Mouse (Mus musculus) intestine, postnatal 0 days (tissue): ENCODE measurements around the gene Kank1. TPM values are rescaled to one million over a fixed set of nuclear protein-coding genes. Genes with fewer than 3 reads are reported as not detected.

Source experiments
- ATAC-seq: fragments of 200-750 bp; cut with Nextera tagmentation; 2 replicates; pipeline ENCODE4 v1.8.0; 2017; ENCODE audit warnings: mild to moderate bottlenecking, moderate TSS enrichment, moderate library complexity
- H3K27ac ChIP-seq: fragments of 300-500 bp; sonication (generic); 2 replicates; pipeline ENCODE4 v1.5.1; 2014; ENCODE audit warnings: mild to moderate bottlenecking, low read depth, low read length, moderate library complexity
- H3K27me3 ChIP-seq: fragments of 300-500 bp; sonication (generic); replicated peaks from 2 replicates; pipeline ENCODE4 v1.6.1; 2014; ENCODE audit warnings: low read length, mixed read lengths; ENCODE audit not compliant: control insufficient read depth, insufficient read depth
- H3K36me3 ChIP-seq: fragments of 300-500 bp; sonication (generic); 2 replicates; pipeline ENCODE4 v1.6.1; 2014; ENCODE audit warnings: mild to moderate bottlenecking, moderate library complexity; ENCODE audit not compliant: control insufficient read depth, insufficient read depth
- H3K4me1 ChIP-seq: fragments of 300-500 bp; sonication (generic); replicated peaks from 2 replicates; pipeline ENCODE4 v1.6.1; 2014; ENCODE audit warnings: antibody characterized with exemption, low read length, mixed read lengths; ENCODE audit not compliant: control insufficient read depth, insufficient read depth
- H3K4me2 ChIP-seq: fragments of 300-500 bp; sonication (generic); replicated peaks from 2 replicates; pipeline ENCODE4 v1.6.1; 2014; ENCODE audit warnings: low read depth, mild to moderate bottlenecking, moderate library complexity
- H3K4me3 ChIP-seq: fragments of 300-500 bp; sonication (generic); 2 replicates; pipeline ENCODE4 v1.5.1; 2014; ENCODE audit warnings: low read depth, low read length
- H3K9ac ChIP-seq: fragments of 300-500 bp; sonication (generic); 2 replicates; pipeline ENCODE4 v1.6.1; 2014; ENCODE audit warnings: mild to moderate bottlenecking, low read depth, low read length
- H3K9me3 ChIP-seq: fragments of 300-500 bp; sonication (generic); 2 replicates; pipeline ENCODE4 v1.6.1; 2016; ENCODE audit warnings: mixed run types; ENCODE audit not compliant: control insufficient read depth
- CTCF ChIP-seq: sonication (generic); IDR thresholded peaks from 2 replicates; pipeline ENCODE4 v1.5.1; 2016; ENCODE audit warnings: low read depth, mild to moderate bottlenecking, control low read depth, antibody characterized with exemption, moderate library complexity
- WGBS: fragments of 180-500 bp; shearing (Covaris S2); extraction: QIAGEN DNeasy Blood & Tissue Kit; methylation state at CpG from one replicate; pipeline ENCODE4 v1.1.7; 2014; 5-methylcytosine and 5-hydroxymethylcytosine counted together
- polyA plus RNA-seq: library from polyadenylated mRNA; unstranded; fragments of >200 nt; fragmentation: Nextera tagmentation; extraction: Ambion mirVana; gene quantifications from 2 replicates; pipeline ENCODE4 v1.2.1, GENCODE M21; 2015

The Kank1 gene
- polyA plus RNA-seq, 1 experiment from 2014 or later = 6.0 TPM

DNA sequence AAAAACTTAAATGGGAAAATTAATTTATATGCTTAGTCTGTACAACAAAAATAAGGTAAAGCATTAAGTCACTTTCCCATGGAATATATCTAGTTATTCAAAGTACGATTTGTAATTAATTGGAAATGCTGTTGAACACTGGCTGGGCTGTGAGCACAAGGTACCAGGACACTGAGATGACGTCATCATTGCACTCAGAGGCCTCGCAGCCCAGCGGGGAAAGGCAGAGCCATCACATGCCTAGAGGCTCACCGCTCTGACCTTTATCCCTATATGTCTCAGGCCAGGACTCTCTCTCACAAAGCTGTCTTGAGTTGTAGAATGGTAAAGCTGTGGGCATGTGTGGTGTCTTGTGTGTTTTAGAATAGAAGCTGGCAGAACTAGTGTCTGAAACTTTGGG, 128.9 kb downstream of the Kank1 start:
- peak; percentile 68; the same call in 1 of the 2 replicates for ATAC-seq
- Histone ChIP-seq H3K9ac (no peak overlapping the region), H3K36me3 (no peaks in the 10 kb centered on the region), H3K4me1 (no peaks in the 10 kb centered on the region), H3K27ac (no peak overlapping the region), H3K27me3 (no peaks in the 10 kb centered on the region), H3K4me2 (no peak overlapping the region; the same call in 1 of the 2 replicates), H3K4me3 (no peak overlapping the region), H3K9me3 (no peaks in the 10 kb centered on the region)
- WGBS = 44% methylated on average over 5 of the region's 5 CpGs
- no peak for TF ChIP-seq CTCF

DNA sequence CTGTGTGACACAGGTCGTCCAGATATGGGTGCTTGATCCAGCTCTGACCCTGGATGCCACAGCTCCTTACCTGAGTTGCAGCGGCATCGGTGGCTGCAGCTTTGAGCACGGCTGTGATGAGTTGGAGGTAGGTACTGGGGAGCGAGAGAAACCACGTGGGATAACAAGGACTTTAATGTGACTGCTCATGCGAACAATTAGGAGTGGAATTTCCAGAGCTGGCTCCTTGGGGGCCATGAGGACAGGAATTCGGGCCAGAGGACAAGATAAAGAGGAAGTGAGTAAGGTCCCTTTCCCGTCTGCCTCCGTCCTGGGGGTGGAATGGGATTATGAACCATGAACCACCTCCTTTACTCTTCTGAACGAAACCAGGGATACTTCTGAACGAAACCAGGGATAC, 129.8 kb downstream of the Kank1 start:
- H3K9ac ChIP-seq = no peak overlapping the region
- no peak overlapping the region for H3K27ac ChIP-seq
- H3K4me2 ChIP-seq = no peak overlapping the region
- TF ChIP-seq CTCF = no peak
- no peak overlapping the region for H3K4me3 ChIP-seq
- WGBS = 84% methylated on average over 12 of the region's 12 CpGs
- no peaks in the 10 kb centered on the region for H3K36me3 ChIP-seq
- ATAC-seq = no peak
- no peaks in the 10 kb centered on the region for H3K9me3 ChIP-seq
- no peaks in the 10 kb centered on the region for H3K4me1 ChIP-seq
- no peaks in the 10 kb centered on the region for H3K27me3 ChIP-seq

DNA sequence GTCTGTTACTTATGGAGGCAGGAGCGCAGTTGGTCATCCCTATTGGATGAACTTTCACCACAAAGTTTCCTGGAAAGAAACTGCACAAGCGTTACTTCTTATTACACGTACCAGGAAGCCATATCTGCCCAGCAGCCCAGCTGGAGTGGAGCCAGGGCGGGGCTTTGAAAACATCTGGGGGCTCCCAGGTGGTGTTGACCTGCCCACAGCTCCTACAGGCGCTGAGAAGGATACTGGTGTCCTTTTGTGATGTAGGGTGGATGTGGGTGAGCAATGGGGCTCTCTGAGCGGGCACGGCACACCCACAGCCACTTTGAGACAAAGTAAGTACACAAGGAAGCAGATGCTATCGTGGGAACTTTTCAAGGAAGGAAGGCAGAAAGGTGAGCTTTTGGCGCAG, 133.7 kb downstream of the Kank1 start:
- Histone ChIP-seq H3K27ac (no peak overlapping the region), H3K4me3 (no peak overlapping the region), H3K9ac (no peak overlapping the region), H3K4me1 (no peaks in the 10 kb centered on the region), H3K4me2 (no peak overlapping the region), H3K9me3 (no peaks in the 10 kb centered on the region), H3K27me3 (no peaks in the 10 kb centered on the region), H3K36me3 (no peaks in the 10 kb centered on the region)
- ATAC-seq = no peak
- WGBS = 67% methylated on average over 9 of the region's 9 CpGs
- TF ChIP-seq CTCF = no peak

DNA sequence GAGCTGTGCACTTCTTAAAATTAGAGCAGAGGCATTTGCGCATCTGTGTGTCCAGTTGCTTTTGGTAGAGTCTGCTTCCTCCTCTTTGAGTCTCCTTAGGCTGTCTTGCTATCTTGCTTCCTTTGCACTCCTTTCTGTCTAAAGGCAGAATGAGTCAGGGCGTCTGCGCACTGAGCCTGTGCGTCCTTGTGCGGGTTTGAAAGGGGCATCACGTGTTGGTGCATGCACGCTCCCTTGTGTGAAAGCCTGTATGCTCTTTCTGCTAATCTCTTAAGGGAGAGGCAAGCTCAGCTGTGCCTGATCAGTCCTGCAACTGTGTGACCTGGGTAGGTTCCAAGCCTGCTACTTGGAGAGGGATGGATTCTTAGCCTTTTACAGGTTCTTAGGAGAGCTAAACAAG, 136.0 kb downstream of the Kank1 start:
- TF ChIP-seq CTCF = no peak
- WGBS = 78% methylated on average over 7 of the region's 7 CpGs
- H3K27me3 ChIP-seq = no peaks in the 10 kb centered on the region
- no peak overlapping the region for H3K9ac ChIP-seq
- no peaks in the 10 kb centered on the region for H3K4me1 ChIP-seq
- no peak for ATAC-seq
- H3K36me3 ChIP-seq = no peaks in the 10 kb centered on the region
- no peak overlapping the region for H3K27ac ChIP-seq
- no peaks in the 10 kb centered on the region for H3K9me3 ChIP-seq
- no peak overlapping the region for H3K4me3 ChIP-seq
- H3K4me2 ChIP-seq = no peak overlapping the region

DNA sequence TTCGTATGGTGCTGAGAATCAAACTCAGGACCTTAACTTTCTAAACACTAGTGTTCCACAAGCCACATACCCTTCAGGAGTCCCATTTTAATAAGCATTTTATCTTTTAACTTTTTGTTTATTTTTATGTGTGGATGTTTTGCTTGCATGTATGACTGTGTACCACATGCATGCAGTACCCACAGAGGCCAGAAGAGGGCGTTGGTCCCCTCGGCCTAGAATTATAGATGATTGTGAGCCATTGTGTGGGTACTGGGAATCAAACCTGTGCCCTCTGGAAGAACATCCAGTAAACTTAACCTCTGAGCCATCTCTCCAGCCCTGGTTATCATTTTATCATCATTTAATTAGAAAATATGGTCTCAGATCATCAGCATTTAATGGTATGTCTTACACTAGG, 136.8 kb downstream of the Kank1 start:
- ATAC-seq = no peak
- no peak overlapping the region for H3K4me3 ChIP-seq
- H3K9ac ChIP-seq = no peak overlapping the region
- no peaks in the 10 kb centered on the region for H3K36me3 ChIP-seq
- WGBS = 65% methylated on average over 3 of the region's 3 CpGs
- no peak overlapping the region for H3K27ac ChIP-seq
- H3K27me3 ChIP-seq = no peaks in the 10 kb centered on the region
- peak; percentile 60 for TF ChIP-seq CTCF
- no peak overlapping the region for H3K4me2 ChIP-seq
- H3K4me1 ChIP-seq = no peaks in the 10 kb centered on the region
- H3K9me3 ChIP-seq = no peaks in the 10 kb centered on the region

DNA sequence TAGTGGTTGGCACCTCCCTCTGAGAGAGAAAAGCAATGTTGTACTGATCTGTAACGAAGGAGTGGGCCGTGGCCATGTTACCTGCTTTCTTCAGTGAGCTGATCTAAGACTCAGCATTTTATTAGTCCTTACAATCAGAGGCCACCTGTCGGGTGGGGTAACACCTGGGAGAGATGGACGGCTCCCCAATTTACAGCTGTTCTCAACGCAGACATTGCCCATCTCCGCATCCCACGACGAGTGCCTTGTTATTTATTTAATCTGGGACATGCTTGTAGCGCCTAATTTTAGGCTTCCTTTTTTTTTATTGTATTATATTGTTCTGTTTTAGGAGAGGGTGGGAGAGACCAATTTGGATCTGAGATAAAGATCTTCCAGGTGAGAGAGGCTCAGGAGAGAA, 137.4 kb downstream of the Kank1 start:
- Histone ChIP-seq H3K36me3 (no peaks in the 10 kb centered on the region), H3K4me2 (no peak overlapping the region), H3K27me3 (no peaks in the 10 kb centered on the region), H3K4me1 (no peaks in the 10 kb centered on the region), H3K9ac (no peak overlapping the region), H3K9me3 (no peaks in the 10 kb centered on the region), H3K27ac (no peak overlapping the region), H3K4me3 (no peak overlapping the region)
- ATAC-seq = no peak
- WGBS = 66% methylated on average over 9 of the region's 9 CpGs
- no peak for TF ChIP-seq CTCF

DNA sequence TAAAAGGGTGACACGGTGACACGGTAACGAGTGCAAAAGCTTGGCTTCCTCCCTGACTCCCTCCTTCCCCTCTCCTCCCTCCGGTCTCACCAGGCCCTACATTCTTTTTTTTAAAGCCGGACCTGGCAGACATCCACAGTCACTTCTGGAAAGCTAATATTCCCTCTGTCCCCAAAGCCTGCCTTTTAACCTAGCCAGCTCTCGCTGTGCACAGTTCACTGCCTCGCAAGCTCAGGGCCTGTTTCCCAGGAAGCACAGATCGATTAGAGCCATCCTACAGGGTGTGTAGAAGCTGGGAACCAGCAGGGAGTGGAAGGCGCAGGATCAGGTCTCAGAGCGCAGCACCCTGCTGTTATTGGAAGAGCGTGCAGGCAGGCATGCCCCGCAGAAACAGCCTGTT, 138.2 kb downstream of the Kank1 start:
- Histone ChIP-seq H3K4me3 (no peak overlapping the region), H3K4me2 (no peak overlapping the region)

More for the DNA sequence above, 138.2 kb downstream of the Kank1 start:
- no peak for ATAC-seq
- no peak overlapping the region for H3K9ac ChIP-seq
- 29% methylated on average over 12 of the region's 12 CpGs for WGBS
- H3K27ac ChIP-seq = no peak overlapping the region
- no peak for TF ChIP-seq CTCF
- no peaks in the 10 kb centered on the region for H3K4me1 ChIP-seq
- H3K27me3 ChIP-seq = no peaks in the 10 kb centered on the region
- no peaks in the 10 kb centered on the region for H3K9me3 ChIP-seq
- H3K36me3 ChIP-seq = no peaks in the 10 kb centered on the region
